Mouse (Mus musculus): Measurements from ENCODE around the gene Haus7. TPM values are rescaled to one million over a fixed set of nuclear protein-coding genes. Genes with fewer than 3 reads are reported as not detected.

Haus7 gene
- polyA plus RNA-seq, 1 experiment: 0.72 TPM

GRCm38 (mm10) chrX:73484076-73484475 is 25.2 kb upstream of the Haus7 start:
- H3K36me3 ChIP-seq (ENCODE audit: control insufficient read depth): no peaks in the 10 kb centered on the region
- no peaks in the 10 kb centered on the region for H3K9me3 ChIP-seq (ENCODE audit: control insufficient read depth, low read length)
- no peak for TF ChIP-seq GATA1 (IDR thresholded peaks at IDR 0.05; ENCODE audit: low read length)
- TF ChIP-seq TAL1 (IDR thresholded peaks at IDR 0.05; ENCODE audit: low read length): no peak
- peaks cover 48% of the 10 kb centered on the region for H3K27me3 ChIP-seq (ENCODE audit: control insufficient read depth)
- H3K4me1 ChIP-seq (ENCODE audit: control insufficient read depth): no peaks in the 10 kb centered on the region
- H3K4me3 ChIP-seq (replicated peaks): no peak overlapping the region

- TF ChIP-seq GATA1 (IDR thresholded peaks at IDR 0.05; ENCODE audit: low read length) (no peak), TAL1 (IDR thresholded peaks at IDR 0.05; ENCODE audit: low read length) (no peak)
- Histone ChIP-seq H3K9me3 (ENCODE audit: control insufficient read depth, low read length) (no peaks in the 10 kb centered on the region), H3K4me1 (ENCODE audit: control insufficient read depth) (no peaks in the 10 kb centered on the region), H3K36me3 (ENCODE audit: control insufficient read depth) (no peaks in the 10 kb centered on the region), H3K27me3 (ENCODE audit: control insufficient read depth) (peaks cover 46% of the 10 kb centered on the region), H3K4me3 (replicated peaks) (no peak within 1 kb of the TSS)
Measured at GRCm38 (mm10) chrX:73483484-73483810, 24.6 kb upstream of the Haus7 start, which contains the start of gene Bgn. Gene Bgn (plus strand): TSS chrX:73483602.

- H3K27me3 ChIP-seq (ENCODE audit: control insufficient read depth): peaks cover 44% of the 10 kb centered on the region
- TF ChIP-seq GATA1 (IDR thresholded peaks at IDR 0.05; ENCODE audit: low read length) (no peak), TAL1 (IDR thresholded peaks at IDR 0.05; ENCODE audit: low read length) (no peak)
- no peaks in the 10 kb centered on the region for H3K36me3 ChIP-seq (ENCODE audit: control insufficient read depth)
- H3K4me1 ChIP-seq (ENCODE audit: control insufficient read depth): no peaks in the 10 kb centered on the region
- no peaks in the 10 kb centered on the region for H3K9me3 ChIP-seq (ENCODE audit: control insufficient read depth, low read length)
- no peak overlapping the region for H3K4me3 ChIP-seq (replicated peaks)
Measured at GRCm38 (mm10) chrX:73482643-73483483, 24.0 kb upstream of the Haus7 start.

GRCm38 (mm10) chrX:73480334-73480733 is 21.5 kb upstream of the Haus7 start:
- TF ChIP-seq GATA1 (IDR thresholded peaks at IDR 0.05; ENCODE audit: low read length) (no peak), TAL1 (IDR thresholded peaks at IDR 0.05; ENCODE audit: low read length) (no peak)
- H3K27me3 ChIP-seq (ENCODE audit: control insufficient read depth): peaks cover 35% of the 10 kb centered on the region
- H3K9me3 ChIP-seq (ENCODE audit: control insufficient read depth, low read length): no peaks in the 10 kb centered on the region

GRCm38 (mm10) chrX:73479656-73480055 is 20.8 kb upstream of the Haus7 start:
- no peak overlapping the region for H3K4me3 ChIP-seq (replicated peaks)
- H3K36me3 ChIP-seq (ENCODE audit: control insufficient read depth): no peaks in the 10 kb centered on the region
- peaks cover 6% of the 10 kb centered on the region for H3K4me1 ChIP-seq (ENCODE audit: control insufficient read depth)
- peaks cover 31% of the 10 kb centered on the region for H3K27me3 ChIP-seq (ENCODE audit: control insufficient read depth)
- H3K9me3 ChIP-seq (ENCODE audit: control insufficient read depth, low read length): no peaks in the 10 kb centered on the region
- TF ChIP-seq GATA1 (IDR thresholded peaks at IDR 0.05; ENCODE audit: low read length) (no peak), TAL1 (IDR thresholded peaks at IDR 0.05; ENCODE audit: low read length) (no peak)

More at GRCm38 (mm10) chrX:73480334-73480733, 21.5 kb upstream of the Haus7 start:
- Histone ChIP-seq H3K36me3 (ENCODE audit: control insufficient read depth) (no peaks in the 10 kb centered on the region), H3K4me3 (replicated peaks) (no peak overlapping the region), H3K4me1 (ENCODE audit: control insufficient read depth) (peaks cover 6% of the 10 kb centered on the region)

GRCm38 (mm10) chrX:73477500-73477899 is 18.7 kb upstream of the Haus7 start:
- H3K27me3 ChIP-seq (ENCODE audit: control insufficient read depth): peaks cover 15% of the 10 kb centered on the region
- TF ChIP-seq GATA1 (IDR thresholded peaks at IDR 0.05; ENCODE audit: low read length) (no peak), TAL1 (IDR thresholded peaks at IDR 0.05; ENCODE audit: low read length) (no peak)
- H3K36me3 ChIP-seq (ENCODE audit: control insufficient read depth): no peaks in the 10 kb centered on the region
- peaks cover 6% of the 10 kb centered on the region for H3K4me1 ChIP-seq (ENCODE audit: control insufficient read depth)
- H3K9me3 ChIP-seq (ENCODE audit: control insufficient read depth, low read length): no peaks in the 10 kb centered on the region
- H3K4me3 ChIP-seq (replicated peaks): no peak overlapping the region

- H3K9me3 ChIP-seq (ENCODE audit: control insufficient read depth, low read length): no peaks in the 10 kb centered on the region
- no peak overlapping the region for H3K4me3 ChIP-seq (replicated peaks)
- peaks cover 14% of the 10 kb centered on the region for H3K27me3 ChIP-seq (ENCODE audit: control insufficient read depth)
- no peaks in the 10 kb centered on the region for H3K36me3 ChIP-seq (ENCODE audit: control insufficient read depth)
- H3K4me1 ChIP-seq (ENCODE audit: control insufficient read depth): peaks cover 6% of the 10 kb centered on the region
- TF ChIP-seq TAL1 (IDR thresholded peaks at IDR 0.05; ENCODE audit: low read length) (no peak), GATA1 (IDR thresholded peaks at IDR 0.05; ENCODE audit: low read length) (no peak)
Measured at GRCm38 (mm10) chrX:73476621-73477020, 17.8 kb upstream of the Haus7 start.

GRCm38 (mm10) chrX:73475658-73476256 is 16.9 kb upstream of the Haus7 start:
- H3K36me3 ChIP-seq (ENCODE audit: control insufficient read depth): no peaks in the 10 kb centered on the region
- no peaks in the 10 kb centered on the region for H3K9me3 ChIP-seq (ENCODE audit: control insufficient read depth, low read length)
- no peak overlapping the region for H3K4me3 ChIP-seq (replicated peaks)
- H3K27me3 ChIP-seq (ENCODE audit: control insufficient read depth): peaks cover 12% of the 10 kb centered on the region
- TF ChIP-seq GATA1 (IDR thresholded peaks at IDR 0.05; ENCODE audit: low read length) (no peak), TAL1 (IDR thresholded peaks at IDR 0.05; ENCODE audit: low read length) (0 out of 3 replicates have a peak, but pooled peaks have one; percentile 2)
- H3K4me1 ChIP-seq (ENCODE audit: control insufficient read depth): peaks cover 6% of the 10 kb centered on the region
